Mouse (Mus musculus) thymus, adult 2 months (tissue): ENCODE results near the gene Kcnh1. TPM values are rescaled to one million over a fixed set of nuclear protein-coding genes. Genes with fewer than 3 reads are reported as not detected.

Experiments
- DNase-seq: peaks from one replicate; pipeline ENCODE4 v3.0.0; 2021
- H3K27ac ChIP-seq: fragments of 200-500 bp; 2 replicates; pipeline ENCODE4 v1.5.1; 2012; ENCODE audit warnings: low read length, control low read depth; ENCODE audit not compliant: control insufficient read depth, insufficient read depth
- H3K27me3 ChIP-seq: fragments of 200-500 bp; 2 replicates; pipeline ENCODE4 v1.6.1; 2012; ENCODE audit warnings: mild to moderate bottlenecking, low read length, moderate library complexity, mixed read lengths; ENCODE audit not compliant: control insufficient read depth, insufficient read depth
- H3K36me3 ChIP-seq: fragments of 200-500 bp; 2 replicates; pipeline ENCODE4 v1.6.1; 2012; ENCODE audit warnings: mild to moderate bottlenecking, low read length, moderate library complexity; ENCODE audit not compliant: control insufficient read depth, insufficient read depth
- H3K4me1 ChIP-seq: fragments of 200-500 bp; replicated peaks from 2 replicates; pipeline ENCODE4 v1.6.1; 2012; ENCODE audit warnings: low read length; ENCODE audit not compliant: control insufficient read depth, insufficient read depth
- H3K4me3 ChIP-seq: fragments of 200-500 bp; 2 replicates; pipeline ENCODE4 v1.5.1; 2012; ENCODE audit warnings: mild to moderate bottlenecking, low read length, control low read depth, moderate library complexity; ENCODE audit not compliant: control insufficient read depth, insufficient read depth
- CTCF ChIP-seq: fragments of 200-500 bp; IDR thresholded peaks from 2 replicates; pipeline ENCODE4 v1.5.1; 2012; ENCODE audit warnings: mild to moderate bottlenecking, control low read depth, low read length, moderate library complexity, borderline replicate concordance; ENCODE audit not compliant: control insufficient read depth, poor library complexity, insufficient read depth; ENCODE audit errors: extremely low read depth
- POLR2A ChIP-seq: fragments of 200-500 bp; IDR thresholded peaks from 2 replicates; pipeline ENCODE4 v1.6.1; 2012; ENCODE audit warnings: mild to moderate bottlenecking, low read length, control low read depth, moderate library complexity; ENCODE audit not compliant: control insufficient read depth, poor library complexity, insufficient read depth; ENCODE audit errors: extremely low read depth
- WGBS: fragments of 180-500 bp; shearing (Covaris S2); methylation state at CpG from one replicate; pipeline ENCODE4 v1.1.7; 2018; 5-methylcytosine and 5-hydroxymethylcytosine counted together
- polyA plus RNA-seq: library from polyadenylated mRNA; depleted of rRNA; stranded (reverse); fragments of >200 nt; gene quantifications from 2 replicates; pipeline ENCODE4 v1.2.3, GENCODE M21; 2012

The Kcnh1 gene
- polyA plus RNA-seq, 1 experiment: 1.0 TPM

GRCm38 (mm10) chr1:192311851-192312438 lies 121.4 kb downstream of the Kcnh1 start:
- Histone ChIP-seq H3K36me3 (no peaks in the 10 kb centered on the region), H3K4me3 (no peak overlapping the region), H3K4me1 (no peaks in the 10 kb centered on the region), H3K27me3 (no peaks in the 10 kb centered on the region), H3K27ac (no peak overlapping the region)
- WGBS: 82% methylated on average over 6 of the region's 6 CpGs
- TF ChIP-seq POLR2A (no peak), CTCF (no peak)
- no peak for DNase-seq

DNA sequence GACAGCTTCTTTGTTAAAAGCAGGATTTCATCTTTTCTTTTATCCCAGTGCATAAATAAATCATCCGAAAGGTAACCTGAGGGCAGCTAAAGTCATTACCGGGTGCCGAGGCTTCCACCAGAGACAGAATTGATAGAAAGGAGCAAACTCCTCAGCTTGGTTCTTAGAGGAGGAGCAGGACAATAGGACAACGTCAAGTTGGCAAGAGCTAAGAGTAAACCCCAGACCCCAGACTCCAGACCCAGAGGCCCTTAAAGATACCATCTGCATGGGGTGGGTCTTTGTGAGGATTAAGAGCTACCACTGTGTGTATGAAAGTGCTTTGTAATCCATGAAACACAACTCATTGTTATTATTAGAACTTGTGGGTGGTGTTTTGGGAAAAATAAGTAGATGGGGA lies 121.9 kb downstream of the Kcnh1 start:
- Histone ChIP-seq H3K36me3 (no peaks in the 10 kb centered on the region), H3K27ac (no peak overlapping the region), H3K27me3 (no peaks in the 10 kb centered on the region), H3K4me1 (no peaks in the 10 kb centered on the region), H3K4me3 (no peak overlapping the region)
- TF ChIP-seq POLR2A: no peak
- no peak for TF ChIP-seq CTCF
- no peak for DNase-seq
- 91% methylated on average over 4 of the region's 4 CpGs for WGBS

GRCm38 (mm10) chr1:192312998-192313397 lies 122.4 kb downstream of the Kcnh1 start:
- TF ChIP-seq CTCF: no peak
- TF ChIP-seq POLR2A: no peak
- H3K4me3 ChIP-seq: no peak overlapping the region
- WGBS: 93% methylated on average over 4 of the region's 4 CpGs
- H3K36me3 ChIP-seq: no peaks in the 10 kb centered on the region
- no peaks in the 10 kb centered on the region for H3K27me3 ChIP-seq
- no peaks in the 10 kb centered on the region for H3K4me1 ChIP-seq
- DNase-seq: no peak
- no peak overlapping the region for H3K27ac ChIP-seq

GRCm38 (mm10) chr1:192313571-192313972 lies 123.0 kb downstream of the Kcnh1 start:
- H3K27ac ChIP-seq: no peak overlapping the region
- H3K4me1 ChIP-seq: no peaks in the 10 kb centered on the region
- H3K27me3 ChIP-seq: no peaks in the 10 kb centered on the region
- WGBS: 86% methylated on average over 7 of the region's 7 CpGs
- no peaks in the 10 kb centered on the region for H3K36me3 ChIP-seq
- H3K4me3 ChIP-seq: no peak overlapping the region
- TF ChIP-seq POLR2A (no peak), CTCF (no peak)
- DNase-seq: no peak

DNA sequence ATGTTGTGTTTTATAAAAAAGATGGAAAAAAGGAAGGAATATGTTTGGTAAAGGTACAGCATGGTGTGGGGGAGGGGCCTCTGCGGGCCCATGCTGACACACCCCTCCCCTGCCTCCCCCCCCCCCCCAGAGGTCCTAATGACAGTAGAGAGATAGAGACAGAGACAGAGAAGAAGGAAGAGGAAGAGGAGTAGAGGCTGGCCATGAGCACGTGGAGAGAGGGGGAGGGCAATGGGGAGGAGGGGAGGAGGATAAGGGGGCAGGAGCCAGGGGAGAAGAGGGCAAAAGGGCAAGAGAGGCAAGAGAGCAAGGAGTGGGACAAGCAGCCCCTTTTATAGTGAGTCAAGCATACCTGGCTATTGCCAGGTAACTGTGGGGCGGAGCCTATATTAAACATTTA lies 123.5 kb downstream of the Kcnh1 start:
- 67% methylated on average over 3 of the region's 3 CpGs for WGBS
- Histone ChIP-seq H3K4me1 (no peaks in the 10 kb centered on the region), H3K27ac (no peak overlapping the region), H3K27me3 (no peaks in the 10 kb centered on the region), H3K36me3 (no peaks in the 10 kb centered on the region), H3K4me3 (no peak overlapping the region)
- TF ChIP-seq POLR2A (no peak), CTCF (no peak)
- no peak for DNase-seq

DNA sequence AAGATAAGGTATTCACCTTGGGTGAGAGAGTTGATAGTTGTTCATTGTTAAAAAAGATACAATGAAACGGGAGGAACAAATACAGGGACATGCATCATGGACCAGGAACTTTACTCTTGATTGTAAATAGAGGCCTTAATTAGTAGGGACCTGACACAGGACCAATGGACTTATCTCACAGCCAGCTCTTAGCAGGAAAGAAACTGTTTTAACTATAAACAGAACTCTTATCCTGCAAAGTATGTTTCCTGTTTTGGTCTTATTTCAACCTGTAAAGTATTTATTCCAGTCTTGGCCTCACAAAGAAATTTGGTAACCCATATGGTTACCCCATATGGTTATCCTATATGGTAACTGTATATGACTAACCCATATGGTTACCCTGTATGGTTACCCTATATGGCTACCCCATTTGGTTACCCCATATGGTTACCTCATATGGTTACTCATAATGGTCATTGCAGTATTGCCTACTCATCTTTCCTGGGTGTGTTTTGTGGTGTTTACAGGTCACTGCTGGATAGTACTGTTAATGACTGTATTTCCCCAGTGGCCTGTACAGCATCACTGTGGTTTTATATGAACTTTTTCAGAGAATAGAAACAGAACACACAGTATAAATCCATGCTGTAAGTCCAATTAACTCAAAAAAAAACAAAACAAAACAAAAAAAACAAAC lies 125.0 kb downstream of the Kcnh1 start:
- Histone ChIP-seq H3K27me3 (no peaks in the 10 kb centered on the region), H3K4me3 (no peak overlapping the region), H3K4me1 (no peaks in the 10 kb centered on the region), H3K27ac (no peak overlapping the region), H3K36me3 (no peaks in the 10 kb centered on the region)
- 63% methylated on average over 1 of the region's 1 CpGs for WGBS
- no peak for DNase-seq
- TF ChIP-seq POLR2A: no peak
- no peak for TF ChIP-seq CTCF

- no peak overlapping the region for H3K4me3 ChIP-seq
- no peaks in the 10 kb centered on the region for H3K4me1 ChIP-seq
- no peak overlapping the region for H3K27ac ChIP-seq
- no peak for DNase-seq
- TF ChIP-seq POLR2A (no peak), CTCF (no peak)
- H3K36me3 ChIP-seq: no peaks in the 10 kb centered on the region
- no peaks in the 10 kb centered on the region for H3K27me3 ChIP-seq
- WGBS: 63% methylated on average over 3 of the region's 3 CpGs
These were observed 133.6 kb downstream of the Kcnh1 start for GRCm38 (mm10) chr1:192324223-192324622.
